Mouse (Mus musculus) liver, embryonic 13.5 days (tissue): ENCODE measurements around the gene Syne3. TPM values are rescaled to one million over a fixed set of nuclear protein-coding genes. Genes with fewer than 3 reads are reported as not detected.
A peak's percentile ranks its signal among the peaks of the same experiment; 100 is the strongest.

Source experiments
- ATAC-seq: fragments of 200-750 bp; cut with Nextera tagmentation; 2 replicates; pipeline ENCODE4 v1.8.0; 2017; ENCODE audit warnings: low read depth, mild to moderate bottlenecking, moderate number of reproducible peaks, moderate library complexity
- DNase-seq: peaks from one replicate; pipeline ENCODE4 v3.0.0; 2022
- H3K27ac ChIP-seq: fragments of 300-500 bp; sonication (generic); 2 replicates; pipeline ENCODE4 v1.5.1; 2015; ENCODE audit warnings: moderate library complexity, mild to moderate bottlenecking, inconsistent platforms
- H3K27me3 ChIP-seq: fragments of 300-500 bp; sonication (generic); 2 replicates; pipeline ENCODE4 v1.6.1; 2015; ENCODE audit warnings: mild to moderate bottlenecking, inconsistent platforms
- H3K36me3 ChIP-seq: fragments of 300-500 bp; sonication (generic); 2 replicates; pipeline ENCODE4 v1.6.1; 2015; ENCODE audit warnings: mild to moderate bottlenecking, inconsistent platforms
- H3K4me1 ChIP-seq: fragments of 300-500 bp; sonication (generic); replicated peaks from 2 replicates; pipeline ENCODE4 v1.6.1; 2015; ENCODE audit warnings: inconsistent platforms
- H3K4me2 ChIP-seq: fragments of 300-500 bp; sonication (generic); 2 replicates; pipeline ENCODE4 v1.6.1; 2015; ENCODE audit warnings: inconsistent platforms, mild to moderate bottlenecking, moderate library complexity
- H3K4me3 ChIP-seq: fragments of 300-500 bp; sonication (generic); replicated peaks from 2 replicates; pipeline ENCODE4 v1.5.1; 2015; ENCODE audit warnings: mild to moderate bottlenecking, inconsistent platforms
- H3K9ac ChIP-seq: fragments of 300-500 bp; sonication (generic); 2 replicates; pipeline ENCODE4 v1.6.1; 2015; ENCODE audit warnings: mild to moderate bottlenecking, inconsistent platforms
- H3K9me3 ChIP-seq: fragments of 300-500 bp; sonication (generic); replicated peaks from 2 replicates; pipeline ENCODE4 v1.6.1; 2016; ENCODE audit warnings: inconsistent platforms
- WGBS: fragments of 180-500 bp; shearing (Covaris S2); methylation state at CpG from one replicate; pipeline ENCODE4 v1.1.7; 2015; ENCODE audit not compliant: insufficient replicate concordance; 5-methylcytosine and 5-hydroxymethylcytosine counted together
- polyA plus RNA-seq: library from polyadenylated mRNA; unstranded; fragments of >200 nt; fragmentation: Nextera tagmentation; extraction: Ambion mirVana; gene quantifications from 2 replicates; pipeline ENCODE4 v1.2.1, GENCODE M21; 2015

Gene Syne3
- polyA plus RNA-seq, 1 experiment from 2014 or later: 2.0 TPM

GRCm38 (mm10) chr12:105038211-105038610 is 28.6 kb upstream of the Syne3 start:
- Histone ChIP-seq H3K4me1 (peaks cover 87% of the 10 kb centered on the region), H3K27ac (peak overlapping the region; percentile 99), H3K36me3 (peaks cover 83% of the 10 kb centered on the region), H3K9ac (peak overlapping the region; percentile 100), H3K4me3 (peak overlapping the region; percentile 95), H3K4me2 (peak overlapping the region; percentile 91), H3K27me3 (no peaks in the 10 kb centered on the region), H3K9me3 (no peaks in the 10 kb centered on the region)
- WGBS: 57% methylated on average over 11 of the region's 11 CpGs
- DNase-seq (no peak), ATAC-seq (no peak)

- Histone ChIP-seq H3K9ac (peak overlapping the region; percentile 100), H3K4me2 (peak overlapping the region; percentile 91), H3K4me1 (peaks cover 76% of the 10 kb centered on the region), H3K27ac (peak overlapping the region; percentile 99), H3K4me3 (peak overlapping the region; percentile 95), H3K27me3 (no peaks in the 10 kb centered on the region), H3K9me3 (no peaks in the 10 kb centered on the region), H3K36me3 (peaks cover 61% of the 10 kb centered on the region)
- 7% methylated on average over 14 of the region's 14 CpGs for whole genome bisulfite sequencing
- ATAC-seq (peak; percentile 61), DNase-seq (peak; percentile 86)
Measured at GRCm38 (mm10) chr12:105034130-105034769, 24.6 kb upstream of the Syne3 start.

GRCm38 (mm10) chr12:105032832-105033775 is 23.5 kb upstream of the Syne3 start:
- WGBS: 1% methylated on average over 45 of the region's 45 CpGs
- peaks cover 76% of the 10 kb centered on the region for H3K4me1 ChIP-seq
- H3K4me3 ChIP-seq: peak overlapping the region; percentile 95
- H3K9me3 ChIP-seq: no peaks in the 10 kb centered on the region
- H3K4me2 ChIP-seq: peak overlapping the region; percentile 91
- ATAC-seq (peak; percentile 0), DNase-seq (no peak)
- peak overlapping the region; percentile 99 for H3K27ac ChIP-seq
- peaks cover 58% of the 10 kb centered on the region for H3K36me3 ChIP-seq
- H3K27me3 ChIP-seq: no peaks in the 10 kb centered on the region
- peak overlapping the region; percentile 100 for H3K9ac ChIP-seq

GRCm38 (mm10) chr12:105032147-105032831 is 22.7 kb upstream of the Syne3 start, which contains the start of gene Glrx5:
TSS of gene Glrx5 (plus strand) at chr12:105032688.
- peak; percentile 99 for DNase-seq
- Histone ChIP-seq H3K27me3 (no peaks in the 10 kb centered on the region), H3K9ac (peak within 1 kb of the TSS; percentile 100), H3K4me1 (peaks cover 75% of the 10 kb centered on the region), H3K27ac (peak within 1 kb of the TSS; percentile 99), H3K9me3 (no peaks in the 10 kb centered on the region), H3K36me3 (peaks cover 50% of the 10 kb centered on the region), H3K4me3 (peak within 1 kb of the TSS; percentile 95), H3K4me2 (peak within 1 kb of the TSS; percentile 92)
- under 1% methylated on average over 72 of the region's 72 CpGs for WGBS
- peak; percentile 87 for ATAC-seq

- peak overlapping the region; percentile 81 for H3K4me3 ChIP-seq
- no peak for DNase-seq
- ATAC-seq: no peak
- peaks cover 72% of the 10 kb centered on the region for H3K4me1 ChIP-seq
- H3K4me2 ChIP-seq: peak overlapping the region; percentile 92
- peak overlapping the region; percentile 99 for H3K27ac ChIP-seq
- H3K36me3 ChIP-seq: peaks cover 40% of the 10 kb centered on the region
- WGBS: 1% methylated on average over 37 of the region's 37 CpGs
- H3K9me3 ChIP-seq: no peaks in the 10 kb centered on the region
- H3K27me3 ChIP-seq: no peaks in the 10 kb centered on the region
- peak overlapping the region; percentile 89 for H3K9ac ChIP-seq
Measured at GRCm38 (mm10) chr12:105031081-105032058, 21.8 kb upstream of the Syne3 start.

- no peak for ATAC-seq
- H3K27me3 ChIP-seq: no peaks in the 10 kb centered on the region
- H3K9ac ChIP-seq: peak overlapping the region; percentile 89; the same call in 1 of the 2 replicates
- H3K27ac ChIP-seq: peak overlapping the region; percentile 99
- no peak for DNase-seq
- H3K9me3 ChIP-seq: no peaks in the 10 kb centered on the region
- H3K36me3 ChIP-seq: peaks cover 26% of the 10 kb centered on the region
- 82% methylated on average over 9 of the region's 9 CpGs for WGBS
- peaks cover 72% of the 10 kb centered on the region for H3K4me1 ChIP-seq
- peak overlapping the region; percentile 81 for H3K4me3 ChIP-seq
- H3K4me2 ChIP-seq: peak overlapping the region; percentile 92
Measured at GRCm38 (mm10) chr12:105029890-105030289, 20.3 kb upstream of the Syne3 start.

GRCm38 (mm10) chr12:105027323-105027991 is 17.8 kb upstream of the Syne3 start:
- Histone ChIP-seq H3K9me3 (peaks cover 15% of the 10 kb centered on the region), H3K36me3 (peaks cover 35% of the 10 kb centered on the region), H3K9ac (peak overlapping the region; percentile 64), H3K4me2 (peak overlapping the region; percentile 42), H3K27me3 (no peaks in the 10 kb centered on the region), H3K4me1 (peaks cover 71% of the 10 kb centered on the region), H3K27ac (peak overlapping the region; percentile 99), H3K4me3 (0 out of 2 replicates have a peak overlapping the region, but pooled peaks have one; percentile 16)
- WGBS: 6% methylated on average over 15 of the region's 15 CpGs
- DNase-seq (peak; percentile 93), ATAC-seq (peak; percentile 52)

- Histone ChIP-seq H3K27me3 (no peaks in the 10 kb centered on the region), H3K9me3 (peaks cover 15% of the 10 kb centered on the region), H3K9ac (peak overlapping the region; percentile 72), H3K4me2 (peak overlapping the region; percentile 64), H3K4me1 (peaks cover 83% of the 10 kb centered on the region), H3K27ac (peak overlapping the region; percentile 99), H3K36me3 (peaks cover 36% of the 10 kb centered on the region), H3K4me3 (peak overlapping the region; percentile 32)
- DNase-seq (peak; percentile 70), ATAC-seq (peak; percentile 52)
- 10% methylated on average over 10 of the region's 10 CpGs for WGBS
Measured at GRCm38 (mm10) chr12:105025947-105026586, 16.5 kb upstream of the Syne3 start.

GRCm38 (mm10) chr12:105025271-105025946 is 15.8 kb upstream of the Syne3 start:
- DNase-seq (peak; percentile 80), ATAC-seq (peak; percentile 81)
- peak overlapping the region; percentile 72 for H3K9ac ChIP-seq
- peak overlapping the region; percentile 32 for H3K4me3 ChIP-seq
- H3K27ac ChIP-seq: peak overlapping the region; percentile 99
- H3K4me2 ChIP-seq: peak overlapping the region; percentile 64
- H3K9me3 ChIP-seq: peaks cover 15% of the 10 kb centered on the region
- 10% methylated on average over 8 of the region's 8 CpGs for WGBS
- no peaks in the 10 kb centered on the region for H3K27me3 ChIP-seq
- H3K36me3 ChIP-seq: peaks cover 34% of the 10 kb centered on the region
- peaks cover 83% of the 10 kb centered on the region for H3K4me1 ChIP-seq
